Mouse (Mus musculus): Measurements from ENCODE around the gene Sars2.

DNA sequence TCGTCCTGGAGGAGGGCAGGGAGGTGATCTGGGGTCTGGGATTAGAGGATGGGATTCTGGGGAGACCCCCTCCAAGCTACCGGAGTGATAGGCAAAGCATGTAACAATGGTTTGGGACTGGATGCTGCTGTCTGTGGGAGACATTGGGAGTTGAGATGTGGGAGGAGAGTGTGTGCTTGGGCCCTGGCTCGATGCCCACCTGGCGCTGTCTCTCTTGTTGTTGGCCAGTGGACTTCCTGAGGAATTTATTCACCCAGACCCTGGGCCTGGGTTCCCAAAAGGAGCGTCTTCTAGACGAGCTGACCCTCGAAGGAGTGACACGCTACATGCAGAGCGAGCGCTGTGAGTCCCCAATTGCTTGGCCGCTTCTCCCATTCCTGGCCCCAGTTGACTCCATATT is 30.1 kb downstream of the Sars2 start:
- TF ChIP-seq GATA1 (IDR thresholded peaks at IDR 0.05; ENCODE audit: borderline replicate concordance, low read length), result no peak
- no peak for TF ChIP-seq FLI1 (IDR thresholded peaks at IDR 0.05; ENCODE audit: low read length)

All from megakaryocyte, embryonic 14.5 days (primary cell).